Mouse (Mus musculus) forebrain, postnatal 0 days (tissue): Measurements from ENCODE around the gene Tlx1. TPM values are rescaled to one million over a fixed set of nuclear protein-coding genes. Genes with fewer than 3 reads are reported as not detected.

Source experiments
- ATAC-seq: fragments of 200-750 bp; cut with Nextera tagmentation; 2 replicates; pipeline ENCODE4 v1.8.0; 2017; ENCODE audit warnings: mild to moderate bottlenecking, moderate library complexity
- DNase-seq: peaks from one replicate; pipeline ENCODE4 v3.0.0-alpha.2; 2015
- H3K27ac ChIP-seq: fragments of 300-500 bp; sonication (generic); 2 replicates; pipeline ENCODE4 v1.5.1; 2014; ENCODE audit warnings: low read depth, mild to moderate bottlenecking, antibody characterized with exemption, low read length, moderate library complexity, mixed read lengths
- H3K27me3 ChIP-seq: fragments of 300-500 bp; sonication (generic); 2 replicates; pipeline ENCODE4 v1.6.1; 2014; ENCODE audit warnings: mild to moderate bottlenecking, low read length, mixed read lengths; ENCODE audit not compliant: insufficient read depth
- H3K36me3 ChIP-seq: fragments of 300-500 bp; sonication (generic); 2 replicates; pipeline ENCODE4 v1.6.1; 2014; ENCODE audit warnings: mild to moderate bottlenecking, moderate library complexity; ENCODE audit not compliant: insufficient read depth
- H3K4me1 ChIP-seq: fragments of 300-500 bp; sonication (generic); 2 replicates; pipeline ENCODE4 v1.6.1; 2014; ENCODE audit warnings: antibody characterized with exemption; ENCODE audit not compliant: insufficient read depth
- H3K4me2 ChIP-seq: fragments of 300-500 bp; sonication (generic); 2 replicates; pipeline ENCODE4 v1.6.1; 2014; ENCODE audit warnings: low read depth, mild to moderate bottlenecking, moderate library complexity
- H3K4me3 ChIP-seq: fragments of 300-500 bp; sonication (generic); 2 replicates; pipeline ENCODE4 v1.5.1; 2014; ENCODE audit warnings: low read depth, low read length, mixed read lengths
- H3K9ac ChIP-seq: fragments of 300-500 bp; sonication (generic); 2 replicates; pipeline ENCODE4 v1.6.1; 2014; ENCODE audit warnings: mild to moderate bottlenecking
- H3K9me3 ChIP-seq: fragments of 300-500 bp; sonication (generic); 2 replicates; pipeline ENCODE4 v1.6.1; 2016; ENCODE audit warnings: low read length
- CTCF ChIP-seq: sonication (generic); IDR thresholded peaks from 2 replicates; pipeline ENCODE4 v1.5.1; 2016; ENCODE audit warnings: antibody characterized with exemption, control low read depth, low read depth
- WGBS: fragments of 180-500 bp; shearing (Covaris S2); extraction: QIAGEN DNeasy Blood & Tissue Kit; methylation state at CpG from one replicate; pipeline ENCODE4 v1.1.7; 2014; 5-methylcytosine and 5-hydroxymethylcytosine counted together
- polyA plus RNA-seq: library from polyadenylated mRNA; unstranded; fragments of >200 nt; fragmentation: Nextera tagmentation; extraction: Ambion mirVana; gene quantifications from 2 replicates; pipeline ENCODE4 v1.2.1, GENCODE M21; 2015
- total RNA-seq: library from RNA; depleted of rRNA; stranded (reverse); fragments of >200 nt; gene quantifications from 2 replicates; pipeline ENCODE4 v1.2.3, GENCODE M21; 2014

Gene Tlx1
- total and polyA plus RNA-seq, 2 experiments from 2014 or later = not detected

DNA sequence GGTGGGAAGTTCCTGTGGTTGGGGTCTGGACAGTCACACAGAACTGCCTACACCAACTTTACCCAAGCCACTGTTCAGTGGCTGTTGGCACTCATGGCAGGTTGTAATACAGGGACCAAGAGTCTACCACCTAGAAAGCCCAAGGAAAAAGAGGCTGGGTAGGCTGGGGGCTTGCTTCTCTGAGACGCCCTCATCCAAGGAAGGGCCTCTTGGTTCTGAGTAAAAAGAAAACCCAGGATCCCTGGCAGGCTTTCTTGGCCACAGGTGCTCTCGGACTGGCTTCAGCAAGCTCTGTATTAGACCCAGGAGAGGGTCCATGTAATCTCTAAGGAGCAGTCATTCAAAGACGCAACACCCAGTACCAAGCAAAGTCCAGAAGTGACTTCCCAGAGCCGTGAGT lies 7.7 kb downstream of the Tlx1 start:
- Histone ChIP-seq H3K9ac (no peak overlapping the region), H3K4me2 (no peak overlapping the region), H3K36me3 (no peaks in the 10 kb centered on the region), H3K27ac (no peak overlapping the region), H3K4me1 (no peaks in the 10 kb centered on the region), H3K9me3 (no peaks in the 10 kb centered on the region), H3K27me3 (peaks cover 78% of the 10 kb centered on the region), H3K4me3 (no peak overlapping the region)
- 10% methylated on average over 4 of the region's 4 CpGs for WGBS
- DNase-seq (no peak), ATAC-seq (no peak)
- no peak for TF ChIP-seq CTCF

DNA sequence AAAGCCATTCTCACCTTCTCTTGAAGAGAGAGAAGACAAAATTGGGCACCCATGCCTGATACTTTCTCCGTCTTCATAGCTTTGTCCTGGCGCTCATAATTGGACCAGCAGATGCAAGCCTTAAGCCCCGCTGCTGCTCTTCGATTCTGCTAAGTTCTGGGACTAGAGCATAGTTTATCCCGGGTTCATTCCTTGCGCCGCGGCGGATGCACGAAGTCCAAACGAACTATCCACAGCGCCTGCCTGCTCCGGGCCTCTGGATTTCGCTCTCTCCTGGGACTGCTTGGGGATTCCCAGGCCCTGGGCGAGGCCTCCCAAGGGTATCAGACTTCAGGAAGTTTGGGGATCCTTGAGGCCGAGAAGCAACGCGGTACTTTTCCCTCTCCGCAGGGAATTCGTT lies 8.4 kb downstream of the Tlx1 start:
- H3K36me3 ChIP-seq = no peaks in the 10 kb centered on the region
- TF ChIP-seq CTCF = no peak
- no peaks in the 10 kb centered on the region for H3K4me1 ChIP-seq
- H3K9ac ChIP-seq = no peak overlapping the region
- DNase-seq (no peak), ATAC-seq (no peak)
- no peaks in the 10 kb centered on the region for H3K9me3 ChIP-seq
- no peak overlapping the region for H3K4me2 ChIP-seq
- WGBS = 2% methylated on average over 20 of the region's 20 CpGs
- H3K27me3 ChIP-seq = peaks cover 84% of the 10 kb centered on the region
- H3K27ac ChIP-seq = no peak overlapping the region
- H3K4me3 ChIP-seq = no peak overlapping the region

DNA sequence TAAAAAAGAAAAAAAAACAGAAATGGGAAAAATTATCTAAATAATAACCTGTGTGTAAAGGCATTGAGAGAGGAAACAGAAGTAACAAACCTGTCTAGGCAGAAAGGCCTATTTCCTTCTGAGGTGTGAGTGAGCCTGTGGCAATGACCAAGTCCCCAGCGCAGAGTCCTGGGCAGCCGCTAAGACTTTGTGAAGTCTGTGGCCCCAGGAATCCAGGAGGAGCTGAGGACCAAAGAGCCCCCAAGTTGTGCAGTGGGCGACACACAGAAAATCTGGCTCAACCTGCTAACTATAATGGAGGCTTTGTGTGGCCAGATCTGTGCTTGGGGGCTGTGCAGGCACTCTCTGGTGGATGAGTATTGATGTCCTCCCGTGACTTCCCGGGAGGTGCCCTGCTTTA lies 9.0 kb downstream of the Tlx1 start:
- Histone ChIP-seq H3K4me2 (no peak overlapping the region), H3K4me1 (no peaks in the 10 kb centered on the region), H3K36me3 (no peaks in the 10 kb centered on the region), H3K9ac (no peak overlapping the region), H3K4me3 (no peak overlapping the region), H3K27ac (no peak overlapping the region), H3K27me3 (peaks cover 90% of the 10 kb centered on the region), H3K9me3 (no peaks in the 10 kb centered on the region)
- ATAC-seq = no peak
- WGBS = 2% methylated on average over 5 of the region's 5 CpGs
- no peak for TF ChIP-seq CTCF
- DNase-seq = no peak

DNA sequence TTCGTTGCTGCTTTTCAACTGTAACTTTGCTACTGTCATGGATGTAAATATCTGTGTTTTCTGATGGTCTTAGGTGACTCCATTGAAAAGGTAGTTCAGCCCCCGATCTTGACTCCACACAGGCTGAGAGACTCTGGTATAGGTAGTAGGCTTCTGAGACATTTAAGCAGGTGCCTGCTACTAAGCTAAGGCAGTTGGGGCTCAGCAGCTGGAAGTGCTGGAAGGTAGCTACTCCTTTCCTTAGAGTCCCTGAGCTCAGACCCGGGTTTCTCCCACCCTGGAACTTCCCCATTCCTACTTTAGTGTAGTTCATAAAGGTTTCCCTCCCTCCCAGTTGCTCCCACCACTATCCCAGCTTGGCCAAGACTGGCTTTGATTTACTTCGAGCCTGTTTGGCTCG lies 9.5 kb downstream of the Tlx1 start:
- ATAC-seq (no peak), DNase-seq (no peak)
- no peak overlapping the region for H3K4me3 ChIP-seq
- 4% methylated on average over 5 of the region's 5 CpGs for WGBS
- no peaks in the 10 kb centered on the region for H3K9me3 ChIP-seq
- no peaks in the 10 kb centered on the region for H3K36me3 ChIP-seq
- H3K27me3 ChIP-seq = peaks cover 93% of the 10 kb centered on the region
- no peak for TF ChIP-seq CTCF
- no peak overlapping the region for H3K4me2 ChIP-seq
- no peaks in the 10 kb centered on the region for H3K4me1 ChIP-seq
- no peak overlapping the region for H3K9ac ChIP-seq
- no peak overlapping the region for H3K27ac ChIP-seq

DNA sequence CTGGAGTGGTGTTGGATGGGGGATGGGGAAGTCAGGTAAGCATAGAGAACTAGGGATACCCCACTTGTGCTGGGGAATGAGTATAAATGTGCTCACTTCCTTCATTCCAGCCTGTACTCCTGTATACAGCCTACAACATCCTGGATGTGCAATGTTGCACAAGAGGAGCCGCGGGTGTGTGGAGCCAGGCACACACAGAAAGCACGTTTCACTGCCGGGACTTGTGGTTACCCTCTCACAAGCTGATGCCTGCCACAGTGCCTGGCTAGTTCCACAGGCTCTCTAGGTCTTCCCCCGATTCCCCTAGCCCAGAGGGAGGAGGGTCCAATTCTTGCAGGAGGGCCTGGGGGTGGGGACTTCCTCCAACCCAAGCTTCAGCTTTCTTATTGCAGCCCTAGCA lies 10.0 kb downstream of the Tlx1 start:
- 0% methylated on average over 5 of the region's 5 CpGs for WGBS
- H3K4me1 ChIP-seq = no peaks in the 10 kb centered on the region
- no peak for ATAC-seq

DNA sequence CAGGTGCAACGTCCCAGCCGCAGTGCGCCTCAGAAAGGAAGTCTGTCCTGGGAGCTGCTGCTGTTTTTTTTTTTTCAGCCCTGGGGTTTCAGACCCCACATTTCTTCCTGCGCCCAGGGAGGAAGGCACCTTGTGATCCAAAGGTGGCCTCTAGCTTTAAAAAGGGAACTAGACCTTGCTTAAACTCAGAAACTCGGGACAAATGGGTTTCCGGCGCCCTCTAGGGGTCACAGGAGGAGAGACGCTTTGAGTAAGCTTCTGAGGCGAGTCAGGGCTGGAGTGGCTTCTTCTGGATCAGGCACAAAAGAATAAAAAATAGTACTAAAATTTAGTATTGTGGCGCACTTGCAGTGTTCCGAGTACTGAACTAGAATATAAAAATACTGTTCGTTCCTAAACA lies 10.6 kb downstream of the Tlx1 start:
- Histone ChIP-seq H3K27ac (no peak overlapping the region), H3K9ac (no peak overlapping the region), H3K4me1 (no peaks in the 10 kb centered on the region), H3K4me2 (no peak overlapping the region), H3K9me3 (no peaks in the 10 kb centered on the region), H3K27me3 (peaks cover 89% of the 10 kb centered on the region), H3K4me3 (no peak overlapping the region), H3K36me3 (no peaks in the 10 kb centered on the region)
- ATAC-seq (peak; percentile 56; the same call in 1 of the 2 replicates), DNase-seq (peak; percentile 82)
- peak; percentile 78 for TF ChIP-seq CTCF
- 2% methylated on average over 12 of the region's 12 CpGs for WGBS

More for the DNA sequence above, 10.0 kb downstream of the Tlx1 start:
- no peak overlapping the region for H3K4me3 ChIP-seq
- no peaks in the 10 kb centered on the region for H3K9me3 ChIP-seq
- no peak overlapping the region for H3K27ac ChIP-seq
- DNase-seq = no peak
- no peak for TF ChIP-seq CTCF
- H3K4me2 ChIP-seq = no peak overlapping the region
- H3K27me3 ChIP-seq = peaks cover 93% of the 10 kb centered on the region
- no peak overlapping the region for H3K9ac ChIP-seq
- H3K36me3 ChIP-seq = no peaks in the 10 kb centered on the region

DNA sequence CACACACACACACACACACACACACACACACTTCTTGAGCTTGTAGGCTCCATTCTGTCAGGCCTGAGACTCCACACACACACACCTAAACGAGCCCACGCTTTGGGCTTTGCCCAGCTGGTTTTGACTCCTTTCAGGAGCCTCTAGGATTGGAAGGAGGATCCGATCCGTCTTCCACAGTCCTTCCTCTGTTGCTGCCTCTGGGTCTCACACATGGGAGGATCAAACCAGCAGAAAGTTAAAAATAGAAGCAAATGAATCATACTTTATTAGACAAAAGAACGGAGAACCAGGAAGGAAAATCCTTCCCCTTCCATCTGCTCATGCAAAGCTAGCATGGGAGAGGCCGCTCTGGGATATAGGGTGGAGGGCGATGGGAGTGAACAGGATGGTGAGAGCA lies 11.7 kb downstream of the Tlx1 start:
- Histone ChIP-seq H3K9me3 (no peaks in the 10 kb centered on the region), H3K4me2 (no peak overlapping the region), H3K9ac (no peak overlapping the region), H3K36me3 (no peaks in the 10 kb centered on the region), H3K4me3 (no peak overlapping the region), H3K4me1 (no peaks in the 10 kb centered on the region), H3K27me3 (peaks cover 78% of the 10 kb centered on the region), H3K27ac (no peak overlapping the region)
- no peak for TF ChIP-seq CTCF
- ATAC-seq = no peak
- no peak for DNase-seq
- 40% methylated on average over 7 of the region's 7 CpGs for WGBS

DNA sequence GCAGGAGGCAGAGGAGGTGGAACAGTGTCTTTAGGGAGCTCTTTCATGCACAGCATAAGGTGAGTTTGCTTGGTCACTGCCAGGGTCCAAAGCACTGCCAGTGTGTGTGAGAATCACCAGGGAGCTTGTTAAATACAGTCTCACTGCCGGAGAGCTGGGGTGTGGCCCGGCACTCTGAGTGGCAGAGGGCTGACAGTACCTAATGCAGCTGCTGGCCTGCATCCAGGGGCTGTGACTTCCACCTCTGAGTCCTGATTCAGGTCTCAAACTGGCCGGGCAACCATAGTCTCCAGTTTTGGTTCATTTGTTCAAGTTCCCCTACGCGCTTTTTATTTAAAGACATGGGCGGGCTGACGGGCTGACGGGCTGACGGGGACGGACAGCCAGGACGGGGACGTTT lies 12.4 kb downstream of the Tlx1 start:
- H3K4me1 ChIP-seq = no peaks in the 10 kb centered on the region
- H3K36me3 ChIP-seq = no peaks in the 10 kb centered on the region
- 3% methylated on average over 12 of the region's 12 CpGs for WGBS

More for the DNA sequence above, 12.4 kb downstream of the Tlx1 start:
- peaks cover 71% of the 10 kb centered on the region for H3K27me3 ChIP-seq
- H3K27ac ChIP-seq = no peak overlapping the region
- no peak overlapping the region for H3K4me2 ChIP-seq
- no peak overlapping the region for H3K4me3 ChIP-seq
- ATAC-seq (no peak), DNase-seq (no peak)
- H3K9ac ChIP-seq = no peak overlapping the region
- H3K9me3 ChIP-seq = no peaks in the 10 kb centered on the region
- TF ChIP-seq CTCF = no peak
